Mouse (Mus musculus) spleen, postnatal 36 days (tissue): ENCODE measurements around the gene Atrnl1.
"Not testable (repeated sequence)": the region's sequence is repeated elsewhere in the genome, so short reads cannot be mapped to it uniquely, and the experiment has no call there.

ENCODE experiments used
- DNase-seq, 2 experiments: peaks; one replicate each; pipeline ENCODE4 v3.0.0; 2022; ENCODE audit warnings: low spot score in 2 of 2, mixed read lengths in 1 of 2

Gene Atrnl1

DNA sequence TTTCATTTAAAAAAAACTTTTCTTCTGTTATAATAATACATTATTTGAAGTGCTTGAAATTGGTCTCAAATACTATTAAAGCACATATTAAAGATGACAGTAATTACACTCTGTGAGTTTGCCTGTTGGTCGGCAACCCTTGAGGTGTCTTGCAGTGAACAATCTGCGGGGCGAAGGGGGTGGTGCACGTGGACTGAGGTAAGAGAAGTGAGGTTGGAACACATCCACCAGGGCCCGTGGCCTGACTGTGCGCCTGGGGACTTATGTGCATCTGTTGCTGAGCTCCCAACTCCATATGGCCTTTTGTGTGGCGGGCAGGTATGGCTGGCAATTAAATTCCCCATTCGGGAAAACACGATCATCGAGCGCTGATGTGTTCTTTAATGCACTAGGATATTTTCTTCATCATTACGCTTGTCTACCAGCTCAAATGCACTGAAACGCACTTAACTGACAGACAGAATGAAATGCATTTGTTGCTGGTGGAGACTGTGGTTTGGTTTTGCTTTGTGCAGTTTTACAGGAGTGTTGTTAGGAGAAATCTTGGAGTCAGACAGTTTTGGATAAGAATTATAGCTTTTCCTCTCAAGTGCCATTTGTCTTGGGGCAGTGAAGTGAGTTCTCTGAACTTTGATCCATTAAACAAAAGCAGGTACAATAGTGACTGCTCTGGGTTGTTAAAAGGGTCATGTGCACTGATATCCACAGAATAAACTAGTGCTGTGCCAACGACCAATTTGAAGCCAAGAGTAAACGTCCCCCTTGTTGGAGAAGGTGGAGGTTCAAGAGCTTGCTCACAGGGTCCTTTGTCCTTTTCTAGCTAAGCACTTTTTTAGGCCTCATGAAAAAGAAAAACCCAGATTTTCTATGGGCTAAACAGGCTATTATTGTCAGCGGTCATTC is 351.2 kb downstream of the Atrnl1 start:
- no peak for DNase-seq

- DNase-seq: no peak
These were observed 353.0 kb downstream of the Atrnl1 start for GRCm38 (mm10) chr19:57963874-57964273.

- no peak for DNase-seq
These were observed 358.9 kb downstream of the Atrnl1 start for GRCm38 (mm10) chr19:57969766-57970165.

- DNase-seq: no peak
These were observed 359.6 kb downstream of the Atrnl1 start for GRCm38 (mm10) chr19:57970342-57970895.

DNA sequence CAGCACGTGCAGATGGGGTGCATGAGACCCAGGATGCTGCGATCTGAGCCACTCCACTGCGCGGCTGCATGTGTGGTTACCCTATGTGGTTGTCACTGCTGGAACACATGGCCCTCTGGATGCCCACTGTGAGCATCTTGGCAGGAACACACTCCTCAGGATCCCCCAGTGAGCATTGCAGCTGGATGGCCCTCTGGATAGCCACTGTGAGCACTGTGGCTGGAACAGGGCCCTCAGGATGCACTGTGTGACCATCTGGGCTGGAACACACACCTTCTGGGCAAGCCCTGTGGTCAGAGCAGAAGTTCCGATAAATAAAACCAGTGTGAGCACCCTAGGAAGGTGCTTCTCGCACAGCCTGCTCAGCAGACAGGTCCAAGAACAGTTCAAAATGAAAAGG is 364.4 kb downstream of the Atrnl1 start:
- no peak for DNase-seq

DNA sequence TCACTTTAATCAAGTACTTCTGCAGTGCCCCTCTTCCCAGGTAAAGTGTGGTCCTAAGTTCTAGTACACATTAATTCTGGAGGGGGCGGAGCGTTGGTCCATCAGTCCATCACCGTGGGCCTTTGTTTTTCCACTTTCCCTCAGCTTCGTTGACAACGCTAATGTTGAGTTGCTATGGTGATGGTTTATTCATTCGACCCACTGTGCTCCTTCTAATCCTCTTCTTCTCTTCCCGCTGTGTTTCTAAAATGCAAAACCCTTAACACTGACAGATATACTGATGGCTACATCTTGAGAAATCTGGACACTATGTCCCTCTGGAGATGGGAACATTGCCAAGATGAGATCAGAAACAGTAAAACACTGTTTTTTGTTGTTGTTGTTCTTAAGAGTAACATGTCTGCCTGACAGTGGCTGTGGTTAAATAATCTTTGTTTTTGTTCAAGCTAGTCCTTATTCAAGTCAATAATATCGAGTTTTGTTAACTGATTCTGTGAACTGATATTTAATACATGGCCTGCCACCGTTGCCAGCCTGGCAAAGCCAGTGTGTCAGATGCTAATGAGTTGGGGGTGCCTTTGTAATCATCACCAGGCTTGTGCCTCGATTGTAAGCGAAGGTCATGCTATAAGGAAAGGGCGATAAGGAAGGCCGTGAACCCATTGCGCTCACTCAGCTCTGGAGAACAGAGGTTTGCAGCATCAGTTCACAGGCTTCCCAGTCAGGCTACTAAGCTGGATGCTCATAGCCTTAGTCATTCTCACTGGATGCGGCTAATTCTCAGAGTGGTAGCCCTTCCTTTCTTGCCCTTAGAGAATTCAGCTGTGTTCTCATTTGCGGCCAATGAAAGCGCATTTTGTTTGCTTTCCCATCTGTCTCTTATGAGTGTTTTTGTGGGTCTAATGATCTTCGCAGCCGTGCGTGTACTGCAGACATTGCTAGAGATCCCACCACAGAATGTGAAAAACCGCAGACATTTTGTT is 375.4 kb downstream of the Atrnl1 start:
- DNase-seq: no peak

- no peak for DNase-seq
These were observed 377.0 kb downstream of the Atrnl1 start for GRCm38 (mm10) chr19:57987696-57988393.

GRCm38 (mm10) chr19:57988559-57989093 is 377.8 kb downstream of the Atrnl1 start:
- DNase-seq: no peak

DNA sequence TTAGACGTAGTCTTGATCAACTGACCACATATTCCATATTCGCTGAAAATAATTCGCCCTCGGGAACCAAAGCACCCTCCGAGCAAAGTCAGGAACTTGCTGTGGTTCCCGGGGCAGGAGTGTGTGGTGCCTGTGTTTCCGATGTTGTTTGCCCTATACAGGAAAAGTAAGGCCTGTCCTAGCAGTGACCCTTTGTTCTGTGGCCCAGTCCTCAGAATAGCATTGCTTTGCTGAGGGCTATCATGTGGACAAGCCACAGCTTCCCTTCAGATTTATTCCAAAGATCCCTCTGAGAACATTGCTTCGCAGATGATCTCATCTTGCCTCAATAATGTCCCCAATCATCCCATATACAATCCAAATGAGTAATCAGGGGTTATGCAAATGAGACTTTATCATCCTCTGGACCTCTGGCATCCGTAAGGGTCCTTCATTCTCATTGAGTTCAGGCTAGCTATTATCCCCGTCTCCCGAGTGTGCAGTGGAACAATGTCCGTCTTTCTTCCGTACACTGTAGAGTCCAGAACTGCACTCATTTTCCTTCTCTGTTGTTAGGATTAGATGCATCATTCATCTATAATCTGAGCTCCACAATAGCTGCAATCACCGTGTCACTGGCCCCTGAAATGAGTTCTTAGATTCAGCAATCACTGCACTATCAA is 380.4 kb downstream of the Atrnl1 start:
- no peak for DNase-seq

DNA sequence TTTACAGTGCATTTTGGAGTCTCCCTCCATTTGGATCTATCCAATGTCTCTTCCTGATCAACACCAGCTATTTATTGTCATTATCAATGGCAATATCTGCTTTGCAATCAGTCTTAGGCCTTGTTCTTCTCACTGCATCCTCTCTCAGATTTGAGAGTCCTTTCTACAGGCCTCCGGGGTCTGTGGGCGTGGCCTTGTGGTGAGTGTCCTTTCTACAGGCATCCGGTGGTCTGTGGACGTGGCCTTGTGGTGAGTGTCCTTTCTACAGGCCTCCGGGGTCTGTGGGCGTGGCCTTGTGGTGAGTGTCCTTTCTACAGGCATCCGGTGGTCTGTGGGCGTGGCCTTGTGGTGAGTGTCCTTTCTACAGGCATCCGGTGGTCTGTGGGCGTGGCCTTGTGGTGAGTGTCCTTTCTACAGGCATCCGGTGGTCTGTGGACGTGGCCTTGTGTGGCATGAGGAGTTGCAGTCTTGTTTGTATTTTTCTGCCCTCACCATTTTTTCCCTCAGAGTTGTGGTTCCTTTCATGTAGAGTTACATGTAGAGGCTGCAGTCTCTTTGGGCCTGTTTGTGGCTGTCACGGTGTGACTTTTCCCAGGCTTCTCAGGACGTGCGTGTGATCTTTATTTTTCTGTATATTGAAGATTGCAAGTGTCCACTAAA is 383.5 kb downstream of the Atrnl1 start:
- DNase-seq: not testable (repeated sequence)

- no peak for DNase-seq
These were observed 384.2 kb downstream of the Atrnl1 start for GRCm38 (mm10) chr19:57995015-57995414.

GRCm38 (mm10) chr19:57997961-57998360 is 387.1 kb downstream of the Atrnl1 start:
- no peak for DNase-seq

- no peak for DNase-seq
These were observed 400.8 kb downstream of the Atrnl1 start for GRCm38 (mm10) chr19:58011636-58012035.

GRCm38 (mm10) chr19:58015741-58016140 is 404.9 kb downstream of the Atrnl1 start:
- no peak for DNase-seq

GRCm38 (mm10) chr19:58016561-58017453 is 406.0 kb downstream of the Atrnl1 start:
- no peak for DNase-seq

- no peak for DNase-seq
These were observed 406.6 kb downstream of the Atrnl1 start for GRCm38 (mm10) chr19:58017468-58017867.

GRCm38 (mm10) chr19:58018698-58019097 is 407.9 kb downstream of the Atrnl1 start:
- no peak for DNase-seq

DNA sequence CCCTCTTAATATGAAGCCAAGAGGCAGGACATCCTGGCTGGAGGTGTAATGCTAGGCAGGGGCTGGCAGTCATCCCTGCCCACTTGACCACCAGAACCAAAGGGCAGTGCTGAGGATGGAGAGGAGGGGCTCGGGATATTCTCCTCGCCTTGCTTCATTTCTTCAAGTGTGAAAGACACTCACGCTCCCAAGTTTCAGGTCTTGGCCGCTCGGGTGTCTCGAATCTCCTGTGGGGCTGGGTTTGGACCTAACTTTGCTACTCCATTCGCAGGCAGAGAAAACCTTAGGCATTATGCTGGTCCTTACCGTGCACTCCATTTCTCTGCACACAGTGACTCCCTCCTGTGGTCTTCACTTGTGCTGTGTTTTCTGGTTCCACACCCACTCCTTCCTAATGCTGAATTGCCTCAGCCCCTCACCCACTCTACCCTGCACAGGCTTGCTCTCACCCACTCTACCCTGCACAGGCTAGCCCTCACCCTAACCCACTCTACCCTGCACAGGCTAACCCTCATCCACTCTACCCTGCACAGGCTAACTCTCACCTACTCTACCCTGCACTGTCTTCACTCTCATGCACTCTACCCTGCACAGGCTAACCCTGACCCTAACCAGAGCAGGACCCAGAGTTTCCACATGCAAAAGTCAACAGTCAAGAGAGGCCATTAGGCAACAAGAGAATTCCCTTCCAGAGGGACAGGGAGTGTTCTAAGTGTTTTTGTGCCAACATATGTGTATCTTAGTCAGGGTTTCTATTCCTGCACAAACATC is 410.9 kb downstream of the Atrnl1 start:
- DNase-seq: no peak
